Mouse (Mus musculus) C2C12 (cell line): Measurements from ENCODE around the gene Frmd4b.

Experiments
- CTCF ChIP-seq: IDR thresholded peaks from one replicate; pipeline ENCODE4 v1.5.1; 2011; ENCODE audit not compliant: control insufficient read depth, insufficient read depth, insufficient read length
- FOSL1 ChIP-seq: IDR thresholded peaks from one replicate; pipeline ENCODE4 v1.8.0; 2011; ENCODE audit warnings: mild to moderate bottlenecking, low read length; ENCODE audit not compliant: poor library complexity, insufficient read depth, severe bottlenecking
- MAX ChIP-seq: IDR thresholded peaks from one replicate; pipeline ENCODE4 v1.6.1; 2011; ENCODE audit warnings: mild to moderate bottlenecking, control low read depth
- MYOD1 ChIP-seq: IDR thresholded peaks from one replicate; pipeline ENCODE4 v1.6.1; 2011; ENCODE audit warnings: low read depth; ENCODE audit not compliant: control insufficient read depth, insufficient read length

- no peak for TF ChIP-seq CTCF
- no peak for TF ChIP-seq FOSL1
- TF ChIP-seq MAX, result no peak
- TF ChIP-seq MYOD1, result no peak
Observed at GRCm38 (mm10) chr6:97666417-97666816, 49.1 kb upstream of the Frmd4b start.
